Mouse (Mus musculus) ES-E14 (cell line): ENCODE results near the gene 2310057M21Rik.

Experiments
- CHD2 ChIP-seq: IDR thresholded peaks from 2 replicates; pipeline ENCODE4 v1.6.1; 2014; ENCODE audit warnings: mild to moderate bottlenecking, low read depth, low read length, inconsistent platforms
- HCFC1 ChIP-seq: IDR thresholded peaks from 2 replicates; pipeline ENCODE4 v1.6.1; 2012; ENCODE audit warnings: low read length, inconsistent platforms, borderline replicate concordance; ENCODE audit not compliant: insufficient read depth
- MAFK ChIP-seq: IDR thresholded peaks from 2 replicates; pipeline ENCODE4 v1.6.1; 2014; ENCODE audit warnings: mild to moderate bottlenecking, low read depth, low read length, inconsistent platforms; ENCODE audit not compliant: insufficient read depth
- ZC3H11A ChIP-seq: IDR thresholded peaks from 2 replicates; pipeline ENCODE4 v1.6.1; 2012; ENCODE audit warnings: low read depth, mild to moderate bottlenecking, inconsistent platforms, low read length, borderline replicate concordance
- ZNF384 ChIP-seq: IDR thresholded peaks from 2 replicates; pipeline ENCODE4 v1.6.1; 2012; ENCODE audit warnings: low read depth, low read length, inconsistent platforms

DNA sequence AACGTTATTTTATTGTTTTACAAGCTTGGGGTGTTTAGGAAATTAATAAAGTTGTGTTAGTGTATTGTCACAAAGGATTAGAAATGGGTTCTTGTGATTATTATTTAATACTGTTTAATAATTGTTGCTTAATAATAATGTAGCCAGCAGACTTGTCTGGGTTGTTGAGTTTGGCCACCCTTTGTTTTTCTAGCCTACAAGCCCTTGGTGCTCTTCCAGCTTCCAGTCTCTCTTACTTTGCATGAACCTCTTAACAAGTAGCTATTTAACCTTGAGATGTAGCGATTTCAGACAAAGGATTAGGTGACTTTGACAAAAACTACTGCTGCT lies 49.3 kb upstream of the 2310057M21Rik start:
- no peak for TF ChIP-seq HCFC1
- TF ChIP-seq ZNF384 = no peak
- TF ChIP-seq CHD2 = no peak
- no peak for TF ChIP-seq ZC3H11A
- no peak for TF ChIP-seq MAFK
